Mouse (Mus musculus) intestine, embryonic 16.5 days (tissue): ENCODE results near the gene Rhoc. TPM values are rescaled to one million over a fixed set of nuclear protein-coding genes. Genes with fewer than 3 reads are reported as not detected.

ENCODE experiments used
- ATAC-seq: fragments of 200-750 bp; cut with Nextera tagmentation; 2 replicates; pipeline ENCODE4 v1.8.0; 2017; ENCODE audit warnings: moderate TSS enrichment, moderate library complexity
- H3K27ac ChIP-seq: fragments of 300-500 bp; sonication (generic); 2 replicates; pipeline ENCODE4 v1.5.1; 2014; ENCODE audit warnings: mild to moderate bottlenecking, low read length
- H3K27me3 ChIP-seq: fragments of 300-500 bp; sonication (generic); replicated peaks from 2 replicates; pipeline ENCODE4 v1.6.1; 2014; ENCODE audit warnings: low read length, control low read depth, mixed read lengths; ENCODE audit not compliant: control insufficient read depth, insufficient read depth
- H3K36me3 ChIP-seq: fragments of 300-500 bp; sonication (generic); 2 replicates; pipeline ENCODE4 v1.6.1; 2014; ENCODE audit warnings: low read length, control low read depth; ENCODE audit not compliant: control insufficient read depth, insufficient read depth
- H3K4me1 ChIP-seq: fragments of 300-500 bp; sonication (generic); 2 replicates; pipeline ENCODE4 v1.6.1; 2014; ENCODE audit warnings: low read length, control low read depth, mixed read lengths; ENCODE audit not compliant: control insufficient read depth, insufficient read depth
- H3K4me2 ChIP-seq: fragments of 300-500 bp; sonication (generic); 2 replicates; pipeline ENCODE4 v1.6.1; 2014; ENCODE audit warnings: low read depth, low read length, control low read depth
- H3K4me3 ChIP-seq: fragments of 300-500 bp; sonication (generic); 2 replicates; pipeline ENCODE4 v1.5.1; 2014; ENCODE audit warnings: mild to moderate bottlenecking, low read length
- H3K9ac ChIP-seq: fragments of 300-500 bp; sonication (generic); 2 replicates; pipeline ENCODE4 v1.6.1; 2014; ENCODE audit warnings: low read depth, low read length
- H3K9me3 ChIP-seq: fragments of 300-500 bp; sonication (generic); 2 replicates; pipeline ENCODE4 v1.6.1; 2016; ENCODE audit warnings: low read length, control low read depth; ENCODE audit not compliant: control insufficient read depth
- WGBS: fragments of 180-500 bp; shearing (Covaris S2); extraction: QIAGEN DNeasy Blood & Tissue Kit; methylation state at CpG from one replicate; pipeline ENCODE4 v1.1.7; 2014; 5-methylcytosine and 5-hydroxymethylcytosine counted together
- polyA plus RNA-seq: library from polyadenylated mRNA; unstranded; fragments of >200 nt; fragmentation: Nextera tagmentation; extraction: Ambion mirVana; gene quantifications from 2 replicates; pipeline ENCODE4 v1.2.1, GENCODE M21; 2015

Rhoc gene
- polyA plus RNA-seq, 1 experiment from 2014 or later = 171 TPM

GRCm38 (mm10) chr3:104817481-104817990 lies 29.4 kb downstream of the Rhoc start:
- H3K9me3 ChIP-seq = no peaks in the 10 kb centered on the region
- H3K4me1 ChIP-seq = peaks cover 22% of the 10 kb centered on the region
- peak overlapping the region; percentile 84 for H3K4me3 ChIP-seq
- no peaks in the 10 kb centered on the region for H3K36me3 ChIP-seq
- H3K9ac ChIP-seq = peak overlapping the region; percentile 91
- 1% methylated on average over 46 of the region's 46 CpGs for WGBS
- peak overlapping the region; percentile 97 for H3K27ac ChIP-seq
- ATAC-seq = peak; percentile 64
- no peaks in the 10 kb centered on the region for H3K27me3 ChIP-seq
- H3K4me2 ChIP-seq = peak overlapping the region; percentile 70

GRCm38 (mm10) chr3:104817991-104818748 lies 30.0 kb downstream of the Rhoc start, which contains the start of gene Mov10:
Gene Mov10, minus strand, starts transcription at chr3:104818563.
- H3K9ac ChIP-seq = peak within 1 kb of the TSS; percentile 91
- peak within 1 kb of the TSS; percentile 70 for H3K4me2 ChIP-seq
- no peaks in the 10 kb centered on the region for H3K36me3 ChIP-seq
- peak; percentile 94 for ATAC-seq
- H3K27ac ChIP-seq = peak within 1 kb of the TSS; percentile 97
- peaks cover 22% of the 10 kb centered on the region for H3K4me1 ChIP-seq
- peak within 1 kb of the TSS; percentile 84 for H3K4me3 ChIP-seq
- H3K9me3 ChIP-seq = no peaks in the 10 kb centered on the region
- under 1% methylated on average over 40 of the region's 40 CpGs for WGBS
- H3K27me3 ChIP-seq = no peaks in the 10 kb centered on the region

GRCm38 (mm10) chr3:104818749-104819134 lies 30.6 kb downstream of the Rhoc start:
- Histone ChIP-seq H3K9ac (peak overlapping the region; percentile 91), H3K9me3 (no peaks in the 10 kb centered on the region), H3K27ac (peak overlapping the region; percentile 97), H3K4me3 (peak overlapping the region; percentile 84), H3K4me2 (peak overlapping the region; percentile 70), H3K4me1 (peaks cover 22% of the 10 kb centered on the region), H3K27me3 (no peaks in the 10 kb centered on the region), H3K36me3 (no peaks in the 10 kb centered on the region)
- peak; percentile 38 for ATAC-seq
- 1% methylated on average over 3 of the region's 3 CpGs for WGBS

GRCm38 (mm10) chr3:104820426-104820825 lies 32.3 kb downstream of the Rhoc start:
- Histone ChIP-seq H3K4me3 (no peak overlapping the region), H3K27me3 (no peaks in the 10 kb centered on the region), H3K27ac (no peak overlapping the region), H3K36me3 (no peaks in the 10 kb centered on the region), H3K4me2 (no peak overlapping the region), H3K9me3 (no peaks in the 10 kb centered on the region), H3K4me1 (peaks cover 18% of the 10 kb centered on the region), H3K9ac (no peak overlapping the region)
- ATAC-seq = no peak
- WGBS = 66% methylated on average over 1 of the region's 1 CpGs

- H3K4me1 ChIP-seq = peaks cover 7% of the 10 kb centered on the region
- no peak overlapping the region for H3K4me3 ChIP-seq
- H3K36me3 ChIP-seq = 0 out of 2 replicates have a peak, but pooled peaks cover 2% of the 10 kb centered on the region
- no peak overlapping the region for H3K9ac ChIP-seq
- WGBS = 76% methylated on average over 3 of the region's 3 CpGs
- ATAC-seq = no peak
- H3K4me2 ChIP-seq = no peak overlapping the region
- H3K9me3 ChIP-seq = no peaks in the 10 kb centered on the region
- no peaks in the 10 kb centered on the region for H3K27me3 ChIP-seq
- H3K27ac ChIP-seq = no peak overlapping the region
These were observed 34.2 kb downstream of the Rhoc start for GRCm38 (mm10) chr3:104822413-104822812.

GRCm38 (mm10) chr3:104835797-104836196 lies 47.6 kb downstream of the Rhoc start:
- ATAC-seq = no peak
- Histone ChIP-seq H3K4me3 (no peak overlapping the region), H3K9me3 (no peaks in the 10 kb centered on the region), H3K4me2 (no peak overlapping the region), H3K36me3 (peaks cover 7% of the 10 kb centered on the region; the same call in 1 of the 2 replicates), H3K27me3 (no peaks in the 10 kb centered on the region), H3K9ac (no peak overlapping the region), H3K27ac (no peak overlapping the region), H3K4me1 (no peaks in the 10 kb centered on the region)
- 93% methylated on average over 3 of the region's 3 CpGs for WGBS

- no peak overlapping the region for H3K4me2 ChIP-seq
- no peaks in the 10 kb centered on the region for H3K9me3 ChIP-seq
- H3K36me3 ChIP-seq = 0 out of 2 replicates have a peak, but pooled peaks cover under 1% of the 10 kb centered on the region
- H3K27me3 ChIP-seq = no peaks in the 10 kb centered on the region
- no peak overlapping the region for H3K9ac ChIP-seq
- H3K4me1 ChIP-seq = no peaks in the 10 kb centered on the region
- H3K27ac ChIP-seq = no peak overlapping the region
- H3K4me3 ChIP-seq = no peak overlapping the region
- 92% methylated on average over 5 of the region's 5 CpGs for WGBS
- ATAC-seq = no peak
These were observed 52.9 kb downstream of the Rhoc start for GRCm38 (mm10) chr3:104841049-104841448.

Other genes starting within 250 kb of the Rhoc start
- 48.3 and 48.8 TPM in 2 replicates for gene Slc16a1, start 149.7 kb upstream of the Rhoc start, polyA plus RNA-seq
- gene Ppm1j, start 7.3 kb upstream of the Rhoc start, polyA plus RNA-seq = 4.3 and 5.2 TPM in 2 replicates
- 0.06 and 0.09 TPM in 2 replicates for gene Fam19a3, start 6.5 kb upstream of the Rhoc start, polyA plus RNA-seq
- gene Mov10, start 30.2 kb downstream of the Rhoc start, polyA plus RNA-seq = 139 and 161 TPM in 2 replicates
- 37.0 and 37.8 TPM in 2 replicates for gene St7l, start 75.6 kb downstream of the Rhoc start, polyA plus RNA-seq
- 200 TPM in 2 replicates for gene Capza1, start 76.1 kb downstream of the Rhoc start, polyA plus RNA-seq
- 1.3 and 1.5 TPM in 2 replicates for gene Wnt2b, start 173.5 kb downstream of the Rhoc start, polyA plus RNA-seq